Mouse (Mus musculus): ENCODE measurements around the gene Gm45261. TPM values are rescaled to one million over a fixed set of nuclear protein-coding genes. Genes with fewer than 3 reads are reported as not detected.

Gene Gm45261
- polyA plus RNA-seq, 1 experiment from 2014 or later = not detected

DNA sequence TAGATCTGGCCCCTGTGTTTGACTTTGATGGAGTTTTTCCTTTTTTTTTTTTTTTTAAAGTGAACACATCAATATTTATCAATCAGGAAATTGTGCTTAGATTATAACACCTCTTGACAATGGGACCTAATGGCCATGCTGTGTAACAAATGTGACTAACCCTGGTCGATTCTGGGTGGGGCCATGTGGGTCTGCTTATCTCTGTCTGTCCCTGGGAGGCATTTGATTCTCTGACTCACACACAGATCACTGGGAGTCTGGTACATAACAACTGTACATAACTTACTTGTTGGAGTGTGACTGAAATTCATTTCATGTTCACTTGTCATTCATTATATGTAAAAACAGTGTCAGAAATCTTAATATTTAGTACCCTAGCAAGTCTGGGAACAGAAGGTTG lies 13.7 kb downstream of the Gm45261 start:
- 56% methylated on average over 1 of the region's 1 CpGs for WGBS
- H3K4me1 ChIP-seq (replicated peaks) = no peaks in the 10 kb centered on the region
- no peaks in the 10 kb centered on the region for H3K9me3 ChIP-seq
- no peak overlapping the region for H3K9ac ChIP-seq
- no peak overlapping the region for H3K27ac ChIP-seq
- H3K4me3 ChIP-seq = no peak overlapping the region
- H3K27me3 ChIP-seq = no peaks in the 10 kb centered on the region
- ATAC-seq (ENCODE audit: low FRiP score) = no peak
- no peaks in the 10 kb centered on the region for H3K36me3 ChIP-seq
- no peak overlapping the region for H3K4me2 ChIP-seq

DNA sequence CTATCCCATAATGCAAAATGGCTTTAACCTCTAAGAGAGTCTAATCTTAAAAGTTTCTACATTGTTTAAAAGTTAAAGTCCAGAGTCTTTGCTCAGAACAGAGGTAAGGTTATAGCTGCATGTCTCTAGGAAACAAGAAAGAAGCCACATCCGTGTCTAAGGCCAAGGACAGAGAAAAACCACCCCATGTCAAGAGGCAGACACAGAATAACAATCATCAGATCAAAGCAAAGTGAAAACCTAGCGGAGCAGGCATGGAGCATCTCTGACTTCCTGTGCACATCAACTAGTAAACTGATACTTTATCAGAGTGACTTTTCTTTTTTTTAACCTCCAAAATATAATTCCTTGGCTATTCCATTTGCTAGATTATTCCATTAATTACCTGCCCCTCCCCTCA lies 20.3 kb downstream of the Gm45261 start:
- no peaks in the 10 kb centered on the region for H3K4me1 ChIP-seq (replicated peaks)
- H3K4me2 ChIP-seq = no peak overlapping the region
- H3K4me3 ChIP-seq = no peak overlapping the region
- H3K9ac ChIP-seq = no peak overlapping the region
- 75% methylated on average over 2 of the region's 2 CpGs for WGBS
- H3K36me3 ChIP-seq = no peaks in the 10 kb centered on the region
- H3K27me3 ChIP-seq = no peaks in the 10 kb centered on the region
- no peak overlapping the region for H3K27ac ChIP-seq
- no peaks in the 10 kb centered on the region for H3K9me3 ChIP-seq
- no peak for ATAC-seq (ENCODE audit: low FRiP score)

DNA sequence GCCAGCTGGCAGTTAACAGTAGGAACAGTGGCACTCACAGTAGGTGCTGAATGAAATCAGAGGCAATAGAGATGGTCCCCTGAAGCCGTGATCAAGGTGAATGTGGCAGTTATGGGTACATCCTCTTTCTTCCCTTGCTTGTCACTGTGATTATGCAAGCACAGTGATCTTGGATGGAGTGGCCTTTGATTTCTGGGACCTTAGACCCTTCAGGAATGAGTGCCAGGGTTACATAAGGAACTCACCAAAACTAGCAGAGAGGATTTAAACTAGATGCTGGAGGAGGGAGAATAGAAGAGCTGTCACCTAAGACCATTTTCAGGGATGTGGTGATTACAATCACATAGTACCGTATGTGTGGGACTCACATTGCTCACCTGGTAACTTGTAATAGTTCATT lies 22.7 kb downstream of the Gm45261 start:
- 85% methylated on average over 2 of the region's 2 CpGs for WGBS

DNA sequence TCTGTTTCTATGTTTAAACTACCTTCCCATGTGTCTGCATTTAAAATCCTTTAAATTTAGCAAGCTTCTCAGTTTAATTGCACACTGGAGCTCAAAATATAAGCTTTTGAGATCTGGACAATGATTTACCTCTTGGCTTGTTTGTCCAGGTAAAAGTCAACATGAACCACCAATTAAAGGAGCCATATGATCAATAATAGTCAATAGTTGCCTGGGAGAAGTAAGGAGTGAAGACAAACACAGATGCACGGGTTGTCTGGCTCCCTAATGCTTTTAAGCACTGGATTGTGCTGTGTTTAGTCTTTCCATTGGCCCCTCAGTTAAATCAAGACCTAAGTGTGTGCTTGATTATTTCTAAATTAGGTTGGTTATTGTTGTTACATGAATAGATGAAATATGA lies 33.3 kb downstream of the Gm45261 start:
- no peak for ATAC-seq (ENCODE audit: low FRiP score)
- H3K9me3 ChIP-seq = 0 out of 2 replicates have a peak, but pooled peaks cover 2% of the 10 kb centered on the region
- 73% methylated on average over 1 of the region's 1 CpGs for WGBS

More for the DNA sequence above, 22.7 kb downstream of the Gm45261 start:
- H3K9me3 ChIP-seq = no peaks in the 10 kb centered on the region
- H3K36me3 ChIP-seq = no peaks in the 10 kb centered on the region
- no peak overlapping the region for H3K4me3 ChIP-seq
- H3K4me2 ChIP-seq = no peak overlapping the region
- H3K4me1 ChIP-seq (replicated peaks) = no peaks in the 10 kb centered on the region
- no peak for ATAC-seq (ENCODE audit: low FRiP score)
- no peak overlapping the region for H3K27ac ChIP-seq
- no peaks in the 10 kb centered on the region for H3K27me3 ChIP-seq
- no peak overlapping the region for H3K9ac ChIP-seq

DNA sequence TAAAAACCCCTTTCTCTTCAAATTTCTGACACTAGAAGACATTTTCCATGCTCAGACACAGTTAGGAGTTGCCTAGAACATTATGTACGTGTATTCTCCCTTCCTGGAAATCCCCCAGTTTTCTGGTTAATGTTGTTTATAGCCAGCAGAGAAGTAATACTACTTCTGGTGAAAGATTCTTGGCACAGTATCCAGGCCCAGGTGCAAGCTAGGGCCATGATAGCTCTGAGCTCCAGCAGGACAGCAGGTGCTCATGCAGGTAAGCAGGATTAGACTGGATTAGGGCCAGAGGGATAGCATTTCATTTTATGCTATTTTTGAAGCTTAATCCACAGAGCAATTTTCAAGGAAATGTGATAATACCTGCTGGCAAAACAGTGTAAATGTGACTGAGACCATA lies 33.8 kb downstream of the Gm45261 start:
- H3K4me3 ChIP-seq = no peak overlapping the region
- no peak overlapping the region for H3K4me2 ChIP-seq
- no peak for ATAC-seq (ENCODE audit: low FRiP score)
- H3K9ac ChIP-seq = no peak overlapping the region
- no peaks in the 10 kb centered on the region for H3K27me3 ChIP-seq
- 0 out of 2 replicates have a peak, but pooled peaks cover 2% of the 10 kb centered on the region for H3K9me3 ChIP-seq
- H3K36me3 ChIP-seq = no peaks in the 10 kb centered on the region
- no peaks in the 10 kb centered on the region for H3K4me1 ChIP-seq (replicated peaks)
- no peak overlapping the region for H3K27ac ChIP-seq
- 75% methylated on average over 1 of the region's 1 CpGs for WGBS

More for the DNA sequence above, 33.3 kb downstream of the Gm45261 start:
- H3K27me3 ChIP-seq = no peaks in the 10 kb centered on the region
- H3K36me3 ChIP-seq = no peaks in the 10 kb centered on the region
- no peak overlapping the region for H3K27ac ChIP-seq
- H3K4me3 ChIP-seq = no peak overlapping the region
- no peak overlapping the region for H3K4me2 ChIP-seq
- no peak overlapping the region for H3K9ac ChIP-seq
- H3K4me1 ChIP-seq (replicated peaks) = no peaks in the 10 kb centered on the region

DNA sequence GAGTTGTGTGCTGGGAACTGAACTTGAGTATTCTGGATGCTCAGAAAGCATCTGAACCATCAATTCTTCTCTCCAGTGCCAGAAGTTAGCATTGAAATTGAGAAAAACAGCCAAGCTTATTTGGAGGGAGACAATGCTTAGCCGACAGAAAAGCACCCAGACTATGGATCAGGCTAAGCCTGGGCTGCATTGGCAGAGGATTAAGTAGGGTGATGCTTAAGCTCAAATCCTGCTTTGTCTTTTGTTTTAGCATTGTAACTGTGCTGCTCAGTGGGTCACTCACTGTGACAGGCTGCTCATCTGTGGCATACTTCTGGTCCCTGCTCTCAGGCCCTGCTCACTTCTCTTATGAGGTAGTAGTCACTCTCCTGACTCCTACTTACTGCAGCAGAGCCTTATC lies 36.6 kb downstream of the Gm45261 start:
- 0 out of 2 replicates have a peak, but pooled peaks cover 2% of the 10 kb centered on the region for H3K9me3 ChIP-seq
- no peak overlapping the region for H3K4me2 ChIP-seq
- no peak overlapping the region for H3K4me3 ChIP-seq
- H3K36me3 ChIP-seq = no peaks in the 10 kb centered on the region
- no peak for ATAC-seq (ENCODE audit: low FRiP score)
- no peaks in the 10 kb centered on the region for H3K4me1 ChIP-seq (replicated peaks)
- no peak overlapping the region for H3K9ac ChIP-seq
- H3K27ac ChIP-seq = no peak overlapping the region
- no peaks in the 10 kb centered on the region for H3K27me3 ChIP-seq
- 59% methylated on average over 1 of the region's 1 CpGs for WGBS

DNA sequence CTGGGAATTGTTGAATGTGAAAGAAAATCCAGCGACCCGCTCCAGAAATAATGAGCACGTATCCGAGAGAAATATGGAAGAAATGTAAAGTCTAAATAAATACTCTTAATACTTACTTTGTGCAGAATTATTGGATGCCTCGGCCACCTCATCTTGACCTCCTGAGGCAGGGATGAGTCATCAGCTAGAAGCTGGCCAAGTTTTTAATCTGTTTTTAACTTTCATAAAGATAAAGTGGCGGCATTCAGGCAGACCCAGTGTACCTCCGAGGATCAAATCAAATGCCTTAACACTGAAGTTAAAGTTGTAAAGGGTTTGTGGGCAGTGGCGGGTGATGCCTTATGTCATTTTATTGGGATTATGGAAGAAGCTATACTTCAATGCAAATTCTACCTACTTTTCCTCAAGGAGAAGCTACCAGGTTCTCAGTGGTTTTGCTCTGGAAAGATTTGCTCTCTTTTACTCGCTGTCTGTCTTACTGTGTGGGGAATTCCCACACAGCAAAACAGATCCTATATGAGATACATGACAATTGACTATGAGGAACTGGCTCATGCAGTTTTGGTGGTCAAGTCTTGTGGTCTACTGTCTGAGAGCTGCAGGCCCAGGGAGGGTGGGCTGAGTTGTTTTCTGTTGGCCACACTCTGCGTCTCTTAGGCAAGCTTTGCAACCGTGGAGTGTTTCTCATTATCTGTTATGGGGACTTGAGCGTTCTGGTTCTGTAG lies 42.8 kb downstream of the Gm45261 start:
- no peaks in the 10 kb centered on the region for H3K27me3 ChIP-seq
- ATAC-seq (ENCODE audit: low FRiP score) = no peak
- no peaks in the 10 kb centered on the region for H3K9me3 ChIP-seq
- no peaks in the 10 kb centered on the region for H3K36me3 ChIP-seq
- no peak overlapping the region for H3K9ac ChIP-seq
- no peak overlapping the region for H3K27ac ChIP-seq
- H3K4me1 ChIP-seq (replicated peaks) = no peaks in the 10 kb centered on the region
- no peak overlapping the region for H3K4me2 ChIP-seq
- H3K4me3 ChIP-seq = no peak overlapping the region
- WGBS = 94% methylated on average over 12 of the region's 12 CpGs

DNA sequence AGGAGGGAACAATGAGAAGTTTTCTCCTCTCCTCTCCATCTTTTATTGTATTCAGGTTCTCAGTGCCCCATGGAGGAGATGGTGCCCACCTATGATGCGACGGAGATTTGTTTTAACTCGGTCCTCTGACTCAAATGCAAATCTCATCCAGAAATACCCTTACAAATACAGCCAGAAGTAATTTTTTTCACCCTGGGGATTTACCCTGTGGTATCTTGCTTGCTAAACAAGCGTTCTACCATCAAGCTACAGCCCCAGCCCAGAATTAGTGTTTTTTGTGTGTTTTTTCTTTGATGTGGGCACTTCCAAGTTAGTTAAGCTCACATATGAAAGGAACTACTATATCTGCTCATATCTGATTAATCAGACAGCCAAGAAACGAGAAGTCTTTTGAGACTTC lies 44.9 kb downstream of the Gm45261 start:
- WGBS = 88% methylated on average over 5 of the region's 5 CpGs
- Histone ChIP-seq H3K4me3 (no peak overlapping the region), H3K9me3 (no peaks in the 10 kb centered on the region), H3K27me3 (no peaks in the 10 kb centered on the region), H3K27ac (no peak overlapping the region), H3K36me3 (no peaks in the 10 kb centered on the region), H3K4me2 (no peak overlapping the region), H3K4me1 (replicated peaks) (no peaks in the 10 kb centered on the region), H3K9ac (no peak overlapping the region)
- no peak for ATAC-seq (ENCODE audit: low FRiP score)

DNA sequence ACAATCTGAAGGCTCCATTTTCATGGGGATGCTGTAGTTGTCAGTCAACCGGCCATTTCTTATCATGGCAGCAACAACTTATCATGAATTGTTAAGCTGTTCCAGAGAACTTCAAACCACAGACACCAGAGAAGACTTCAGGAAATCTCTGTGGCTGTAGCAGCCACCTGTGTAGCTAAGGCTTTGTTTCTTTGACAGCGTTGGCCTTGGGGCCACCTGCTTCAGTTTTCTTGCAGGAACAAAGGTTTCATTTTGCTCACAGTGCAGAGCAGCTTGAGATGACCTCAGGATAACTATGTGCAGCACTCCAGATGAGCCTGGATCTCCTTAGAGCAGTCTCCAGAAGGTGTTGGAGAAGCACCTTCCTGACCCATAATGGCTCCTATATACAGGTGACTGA lies 48.7 kb downstream of the Gm45261 start:
- Histone ChIP-seq H3K9me3 (no peaks in the 10 kb centered on the region), H3K4me2 (no peak overlapping the region), H3K4me3 (no peak overlapping the region), H3K27me3 (no peaks in the 10 kb centered on the region), H3K27ac (no peak overlapping the region), H3K36me3 (no peaks in the 10 kb centered on the region), H3K9ac (no peak overlapping the region), H3K4me1 (replicated peaks) (peaks cover 6% of the 10 kb centered on the region)
- WGBS = 90% methylated on average over 2 of the region's 2 CpGs
- ATAC-seq (ENCODE audit: low FRiP score) = no peak

DNA sequence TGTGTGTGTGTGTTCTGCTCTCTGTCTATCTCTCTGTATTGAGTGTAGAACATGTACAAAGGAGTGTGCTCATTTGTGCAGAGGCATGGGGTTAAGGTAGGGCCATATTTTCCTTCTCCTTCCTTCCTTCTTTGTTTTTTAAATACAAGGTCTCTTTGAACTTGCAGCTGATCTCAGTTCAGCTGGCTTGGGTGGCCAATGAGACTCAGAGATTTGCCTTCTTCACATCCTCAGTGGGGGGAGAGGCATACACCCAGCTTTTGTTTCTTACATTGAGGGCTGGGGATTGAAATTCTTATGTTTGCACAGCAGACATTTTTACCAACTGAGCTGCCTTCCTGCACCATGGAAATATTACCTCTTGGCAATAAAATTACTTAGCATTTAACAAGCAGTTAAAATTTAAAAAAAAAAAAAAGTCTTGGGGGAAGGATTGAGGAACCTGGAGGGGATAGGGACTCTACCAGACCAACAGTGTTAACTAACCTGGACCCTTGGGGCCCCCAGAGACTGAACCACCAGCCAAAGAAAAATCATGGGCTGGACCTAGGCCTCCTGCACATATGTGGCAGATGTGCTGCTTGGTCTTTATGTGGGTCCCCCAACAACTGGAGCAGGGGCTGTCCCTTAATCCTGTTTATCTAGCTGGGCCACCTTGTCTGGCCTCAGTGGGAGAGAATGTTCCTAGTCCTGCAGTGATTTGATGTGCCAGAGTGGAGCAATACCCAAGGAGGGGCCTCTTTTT lies 50.8 kb downstream of the Gm45261 start:
- Histone ChIP-seq H3K4me3 (no peak overlapping the region), H3K36me3 (no peaks in the 10 kb centered on the region), H3K4me2 (no peak overlapping the region), H3K9me3 (no peaks in the 10 kb centered on the region), H3K27me3 (no peaks in the 10 kb centered on the region), H3K4me1 (replicated peaks) (peaks cover 6% of the 10 kb centered on the region), H3K9ac (no peak overlapping the region), H3K27ac (no peak overlapping the region)
- ATAC-seq (ENCODE audit: low FRiP score) = no peak

DNA sequence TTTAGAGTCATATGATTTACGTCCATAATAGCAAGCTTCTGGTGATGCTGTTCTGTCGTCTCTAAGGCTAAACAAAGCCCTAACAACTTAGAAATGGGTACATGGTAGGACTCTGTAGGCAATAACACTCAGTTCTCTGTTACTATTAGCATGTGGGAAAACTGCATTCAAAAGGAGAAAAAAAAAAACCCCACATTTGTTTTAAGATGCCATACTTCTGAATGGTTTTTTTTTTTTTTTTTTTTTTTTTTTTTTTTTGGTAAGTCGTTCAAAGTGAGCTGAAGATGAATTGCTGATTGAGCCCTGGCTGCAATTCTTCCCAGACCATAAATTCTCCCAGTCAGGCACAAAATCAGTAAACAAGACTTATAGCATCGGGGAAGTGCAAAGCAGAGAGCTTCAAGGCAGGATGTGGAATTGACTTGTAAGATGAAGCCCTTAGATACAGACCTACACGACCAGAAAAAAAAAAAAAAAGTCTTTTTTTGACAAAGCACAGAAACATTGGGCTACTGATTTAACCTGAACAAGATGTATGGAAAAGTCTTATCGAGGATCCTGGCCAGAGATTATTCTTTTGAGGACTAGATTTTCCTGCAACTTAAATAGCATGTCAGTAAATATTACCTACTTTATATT lies 51.7 kb downstream of the Gm45261 start:
- Histone ChIP-seq H3K9ac (no peak overlapping the region), H3K4me1 (replicated peaks) (peaks cover 6% of the 10 kb centered on the region), H3K4me2 (no peak overlapping the region), H3K27ac (no peak overlapping the region), H3K27me3 (no peaks in the 10 kb centered on the region), H3K4me3 (no peak overlapping the region), H3K9me3 (no peaks in the 10 kb centered on the region), H3K36me3 (no peaks in the 10 kb centered on the region)
- no peak for ATAC-seq (ENCODE audit: low FRiP score)
- 59% methylated on average over 6 of the region's 6 CpGs for WGBS

DNA sequence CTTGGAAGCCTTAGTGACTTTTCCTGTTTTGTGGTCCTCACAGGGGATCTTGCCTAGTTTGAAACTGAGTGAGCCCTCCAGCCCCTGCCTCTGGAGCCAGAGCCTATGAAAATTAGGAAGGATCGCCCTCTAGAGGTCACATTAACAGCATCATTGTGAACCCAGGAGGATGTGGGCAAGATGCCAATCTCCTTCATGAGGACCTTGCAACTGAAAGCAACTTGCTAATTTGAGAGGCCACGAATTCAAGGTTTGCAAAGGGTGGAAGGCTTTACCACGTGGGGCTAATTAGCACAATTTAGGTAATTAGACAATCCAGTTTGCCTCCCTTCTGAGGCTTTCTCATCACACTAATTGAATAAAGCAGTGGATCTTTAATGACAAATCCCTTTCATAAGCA lies 52.7 kb downstream of the Gm45261 start:
- no peaks in the 10 kb centered on the region for H3K27me3 ChIP-seq
- H3K4me2 ChIP-seq = no peak overlapping the region
- peak; percentile 71 for ATAC-seq (ENCODE audit: low FRiP score)
- H3K9me3 ChIP-seq = no peaks in the 10 kb centered on the region
- H3K4me1 ChIP-seq (replicated peaks) = peaks cover 6% of the 10 kb centered on the region
- 4% methylated on average over 3 of the region's 3 CpGs for WGBS
- H3K36me3 ChIP-seq = no peaks in the 10 kb centered on the region
- H3K9ac ChIP-seq = no peak overlapping the region
- H3K4me3 ChIP-seq = no peak overlapping the region
- H3K27ac ChIP-seq = no peak overlapping the region
